Mouse (Mus musculus): Measurements from ENCODE around the gene Gm20532. TPM values are rescaled to one million over a fixed set of nuclear protein-coding genes. Genes with fewer than 3 reads are reported as not detected.

The Gm20532 gene
- polyA plus RNA-seq, 1 experiment: not detected

GRCm38 (mm10) chr2:26582203-26582602 lies 4.2 kb upstream of the Gm20532 start:
- Histone ChIP-seq H3ac (ENCODE audit: control insufficient read depth, insufficient read length) (no peak overlapping the region), H3K4me3 (no peak overlapping the region), H3K27me3 (ENCODE audit: control insufficient read depth, insufficient read depth, insufficient read length) (peaks cover 25% of the 10 kb centered on the region), H3K4me2 (ENCODE audit: low read depth) (no peak overlapping the region), H3K36me3 (ENCODE audit: control insufficient read depth, insufficient read depth) (no peaks in the 10 kb centered on the region), H3K79me2 (ENCODE audit: control insufficient read depth, insufficient read depth) (no peaks in the 10 kb centered on the region)
- TF ChIP-seq E2F4 (IDR thresholded peaks at IDR 0.05; ENCODE audit: insufficient read depth) (no peak), USF1 (IDR thresholded peaks at IDR 0.05; ENCODE audit: low read depth) (no peak), MAX (IDR thresholded peaks at IDR 0.05; ENCODE audit: low read depth) (no peak), TCF12 (IDR thresholded peaks at IDR 0.05; ENCODE audit: insufficient read depth, poor library complexity, severe bottlenecking) (no peak), POLR2A (IDR thresholded peaks at IDR 0.05; ENCODE audit: insufficient read length, low read depth) (no peak), CEBPB (IDR thresholded peaks at IDR 0.05; ENCODE audit: insufficient read depth, poor library complexity, severe bottlenecking) (no peak), POLR2AphosphoS2 (IDR thresholded peaks at IDR 0.05; ENCODE audit: insufficient read length, low read depth) (no peak), REST (IDR thresholded peaks at IDR 0.05; ENCODE audit: insufficient read depth, insufficient read length) (no peak), MYOG (IDR thresholded peaks at IDR 0.05; ENCODE audit: control insufficient read depth in 1 of 3, insufficient read depth in 1 of 3, insufficient read length in 2 of 3, low read depth in 2 of 3) (no peak), TCF3 (IDR thresholded peaks at IDR 0.05; ENCODE audit: insufficient read length, low read depth) (no peak), SRF (IDR thresholded peaks at IDR 0.05; ENCODE audit: control insufficient read depth, insufficient read length, low read depth) (no peak), MYOD1 (IDR thresholded peaks at IDR 0.05; ENCODE audit: control insufficient read depth in 1 of 3, insufficient read length in 2 of 3, low read depth in 2 of 3) (no peak)

GRCm38 (mm10) chr2:26582741-26583140 lies 3.7 kb upstream of the Gm20532 start:
- H3ac ChIP-seq (ENCODE audit: control insufficient read depth, insufficient read length): no peak overlapping the region
- H3K4me3 ChIP-seq: no peak overlapping the region
- no peaks in the 10 kb centered on the region for H3K36me3 ChIP-seq (ENCODE audit: control insufficient read depth, insufficient read depth)
- TF ChIP-seq MYOD1 (IDR thresholded peaks at IDR 0.05; ENCODE audit: control insufficient read depth in 1 of 3, insufficient read length in 2 of 3, low read depth in 2 of 3) (no peak), MYOG (IDR thresholded peaks at IDR 0.05; ENCODE audit: control insufficient read depth in 1 of 3, insufficient read depth in 1 of 3, insufficient read length in 2 of 3, low read depth in 2 of 3) (no peak), E2F4 (IDR thresholded peaks at IDR 0.05; ENCODE audit: insufficient read depth) (no peak), TCF3 (IDR thresholded peaks at IDR 0.05; ENCODE audit: insufficient read length, low read depth) (no peak), SRF (IDR thresholded peaks at IDR 0.05; ENCODE audit: control insufficient read depth, insufficient read length, low read depth) (no peak), REST (IDR thresholded peaks at IDR 0.05; ENCODE audit: insufficient read depth, insufficient read length) (no peak), POLR2AphosphoS2 (IDR thresholded peaks at IDR 0.05; ENCODE audit: insufficient read length, low read depth) (no peak), CEBPB (IDR thresholded peaks at IDR 0.05; ENCODE audit: insufficient read depth, poor library complexity, severe bottlenecking) (no peak), POLR2A (IDR thresholded peaks at IDR 0.05; ENCODE audit: insufficient read length, low read depth) (no peak), USF1 (IDR thresholded peaks at IDR 0.05; ENCODE audit: low read depth) (no peak), TCF12 (IDR thresholded peaks at IDR 0.05; ENCODE audit: insufficient read depth, poor library complexity, severe bottlenecking) (no peak), MAX (IDR thresholded peaks at IDR 0.05; ENCODE audit: low read depth) (no peak)
- no peak overlapping the region for H3K4me2 ChIP-seq (ENCODE audit: low read depth)
- peaks cover 25% of the 10 kb centered on the region for H3K27me3 ChIP-seq (ENCODE audit: control insufficient read depth, insufficient read depth, insufficient read length)
- no peaks in the 10 kb centered on the region for H3K79me2 ChIP-seq (ENCODE audit: control insufficient read depth, insufficient read depth)

GRCm38 (mm10) chr2:26583640-26584039 lies 2.8 kb upstream of the Gm20532 start:
- TF ChIP-seq TCF3 (IDR thresholded peaks at IDR 0.05; ENCODE audit: insufficient read length, low read depth) (no peak), MYOG (IDR thresholded peaks at IDR 0.05; ENCODE audit: control insufficient read depth in 1 of 3, insufficient read depth in 1 of 3, insufficient read length in 2 of 3, low read depth in 2 of 3) (no peak), POLR2AphosphoS2 (IDR thresholded peaks at IDR 0.05; ENCODE audit: insufficient read length, low read depth) (no peak), REST (IDR thresholded peaks at IDR 0.05; ENCODE audit: insufficient read depth, insufficient read length) (no peak), CEBPB (IDR thresholded peaks at IDR 0.05; ENCODE audit: insufficient read depth, poor library complexity, severe bottlenecking) (no peak), MAX (IDR thresholded peaks at IDR 0.05; ENCODE audit: low read depth) (no peak), POLR2A (IDR thresholded peaks at IDR 0.05; ENCODE audit: insufficient read length, low read depth) (no peak), MYOD1 (IDR thresholded peaks at IDR 0.05; ENCODE audit: control insufficient read depth in 1 of 3, insufficient read length in 2 of 3, low read depth in 2 of 3) (no peak), SRF (IDR thresholded peaks at IDR 0.05; ENCODE audit: control insufficient read depth, insufficient read length, low read depth) (no peak)
- Histone ChIP-seq H3K36me3 (ENCODE audit: control insufficient read depth, insufficient read depth) (no peaks in the 10 kb centered on the region), H3ac (ENCODE audit: control insufficient read depth, insufficient read length) (no peak overlapping the region), H3K79me2 (ENCODE audit: control insufficient read depth, insufficient read depth) (no peaks in the 10 kb centered on the region), H3K4me3 (no peak overlapping the region), H3K27me3 (ENCODE audit: control insufficient read depth, insufficient read depth, insufficient read length) (peaks cover 25% of the 10 kb centered on the region), H3K4me2 (ENCODE audit: low read depth) (no peak overlapping the region)

- Histone ChIP-seq H3ac (ENCODE audit: control insufficient read depth, insufficient read length) (no peak overlapping the region), H3K36me3 (ENCODE audit: control insufficient read depth, insufficient read depth) (no peaks in the 10 kb centered on the region), H3K4me2 (ENCODE audit: low read depth) (no peak overlapping the region), H3K79me2 (ENCODE audit: control insufficient read depth, insufficient read depth) (no peaks in the 10 kb centered on the region), H3K4me3 (no peak overlapping the region), H3K27me3 (ENCODE audit: control insufficient read depth, insufficient read depth, insufficient read length) (peaks cover 25% of the 10 kb centered on the region)
- TF ChIP-seq TCF12 (IDR thresholded peaks at IDR 0.05; ENCODE audit: insufficient read depth, poor library complexity, severe bottlenecking) (no peak), USF1 (IDR thresholded peaks at IDR 0.05; ENCODE audit: low read depth) (no peak)
Measured at GRCm38 (mm10) chr2:26585713-26586112, 726 bp upstream of the Gm20532 start.

- peak overlapping the region; percentile 5 for H3K4me2 ChIP-seq (ENCODE audit: low read depth)
- H3K36me3 ChIP-seq (ENCODE audit: control insufficient read depth, insufficient read depth): no peaks in the 10 kb centered on the region
- H3ac ChIP-seq (ENCODE audit: control insufficient read depth, insufficient read length): no peak overlapping the region
- H3K79me2 ChIP-seq (ENCODE audit: control insufficient read depth, insufficient read depth): no peaks in the 10 kb centered on the region
- peaks cover 25% of the 10 kb centered on the region for H3K27me3 ChIP-seq (ENCODE audit: control insufficient read depth, insufficient read depth, insufficient read length)
- H3K4me3 ChIP-seq: no peak overlapping the region
- no peak for TF ChIP-seq REST (IDR thresholded peaks at IDR 0.05; ENCODE audit: insufficient read depth, insufficient read length)
- TF ChIP-seq MAX (IDR thresholded peaks at IDR 0.05; ENCODE audit: low read depth): no peak
- no peak for TF ChIP-seq POLR2AphosphoS2 (IDR thresholded peaks at IDR 0.05; ENCODE audit: insufficient read length, low read depth)
- no peak for TF ChIP-seq USF1 (IDR thresholded peaks at IDR 0.05; ENCODE audit: low read depth)
- no peak for TF ChIP-seq MYOG (IDR thresholded peaks at IDR 0.05; ENCODE audit: control insufficient read depth in 1 of 3, insufficient read depth in 1 of 3, insufficient read length in 2 of 3, low read depth in 2 of 3)
- TF ChIP-seq MYOD1 (IDR thresholded peaks at IDR 0.05; ENCODE audit: control insufficient read depth in 1 of 3, insufficient read length in 2 of 3, low read depth in 2 of 3): no peak
- no peak for TF ChIP-seq SRF (IDR thresholded peaks at IDR 0.05; ENCODE audit: control insufficient read depth, insufficient read length, low read depth)
- TF ChIP-seq CEBPB (IDR thresholded peaks at IDR 0.05; ENCODE audit: insufficient read depth, poor library complexity, severe bottlenecking): no peak
- no peak for TF ChIP-seq TCF3 (IDR thresholded peaks at IDR 0.05; ENCODE audit: insufficient read length, low read depth)
- TF ChIP-seq TCF12 (IDR thresholded peaks at IDR 0.05; ENCODE audit: insufficient read depth, poor library complexity, severe bottlenecking): no peak
- TF ChIP-seq POLR2A (IDR thresholded peaks at IDR 0.05; ENCODE audit: insufficient read length, low read depth): no peak
- TF ChIP-seq E2F4 (IDR thresholded peaks at IDR 0.05; ENCODE audit: insufficient read depth): no peak
Measured at GRCm38 (mm10) chr2:26587044-26587405, 586 bp downstream of the Gm20532 start.

All from myocyte (in vitro differentiated cells).